Mouse (Mus musculus) heart, adult 2 months (tissue): Measurements from ENCODE around the gene Rimkla. TPM values are rescaled to one million over a fixed set of nuclear protein-coding genes. Genes with fewer than 3 reads are reported as not detected.
A peak's percentile ranks its signal among the peaks of the same experiment; 100 is the strongest.

Source experiments
- DNase-seq, 2 experiments: peaks; one replicate each; pipeline ENCODE4 v3.0.0; 2021
- H3K27ac ChIP-seq: fragments of 200-600 bp; 2 replicates; pipeline ENCODE4 v1.8.1; 2022
- H3K27me3 ChIP-seq: fragments of 200-500 bp; 2 replicates; pipeline ENCODE4 v1.6.1; 2012; ENCODE audit warnings: mild to moderate bottlenecking, low read length, inconsistent platforms, mixed read lengths; ENCODE audit not compliant: control insufficient read depth, insufficient read depth
- H3K36me3 ChIP-seq: fragments of 200-500 bp; 2 replicates; pipeline ENCODE4 v1.6.1; 2012; ENCODE audit warnings: low read length, inconsistent platforms; ENCODE audit not compliant: control insufficient read depth, insufficient read depth
- H3K4me1 ChIP-seq: fragments of 200-500 bp; 2 replicates; pipeline ENCODE4 v1.6.1; 2011; ENCODE audit warnings: low read length; ENCODE audit not compliant: control insufficient read depth, insufficient read depth
- H3K4me3 ChIP-seq: fragments of 200-600 bp; 2 replicates; pipeline ENCODE4 v1.8.1; 2022
- H3K79me2 ChIP-seq: fragments of 200-500 bp; replicated peaks from 2 replicates; pipeline ENCODE4 v1.6.1; 2012; ENCODE audit warnings: mild to moderate bottlenecking, inconsistent platforms, low read length, moderate library complexity, mixed read lengths; ENCODE audit not compliant: control insufficient read depth, insufficient read depth
- H3K9ac ChIP-seq: fragments of 200-500 bp; 2 replicates; pipeline ENCODE4 v1.6.1; 2012; ENCODE audit warnings: low read depth, mild to moderate bottlenecking, control low read depth, inconsistent platforms, low read length, mixed read lengths
- CTCF ChIP-seq: fragments of 200-600 bp; IDR thresholded peaks from 2 replicates; pipeline ENCODE4 v1.8.1; 2022; ENCODE audit warnings: antibody characterized with exemption, mild to moderate bottlenecking, moderate library complexity
- EP300 ChIP-seq: fragments of 200-500 bp; IDR thresholded peaks from 2 replicates; pipeline ENCODE4 v1.6.1; 2011; ENCODE audit warnings: low read depth, low read length, control low read depth; ENCODE audit not compliant: insufficient read depth
- POLR2A ChIP-seq: fragments of 200-500 bp; IDR thresholded peaks from 2 replicates; pipeline ENCODE4 v1.6.1; 2011; ENCODE audit warnings: mild to moderate bottlenecking, low read depth, low read length, control low read depth; ENCODE audit not compliant: insufficient read depth
- WGBS: fragments of 180-500 bp; shearing (Covaris S2); methylation state at CpG from one replicate; pipeline ENCODE4 v1.1.7; 2018; 5-methylcytosine and 5-hydroxymethylcytosine counted together
- intact Hi-C: fragments of 180-260 bp; cut with DNase I; formaldehyde crosslinking; loops from one replicate; pipeline ENCODE4 v1.15.1; 2025
- polyA plus RNA-seq: library from polyadenylated mRNA; depleted of rRNA; stranded (reverse); fragments of >200 nt; gene quantifications from 2 replicates; pipeline ENCODE4 v1.2.3, GENCODE M21; 2012
- total RNA-seq, 2 experiments: library from RNA; stranded (reverse); gene quantifications; 2 replicates each; pipeline ENCODE4 v1.2.3; 2021

The Rimkla gene
- total and polyA plus RNA-seq, 3 experiments: 0.66 to 1.1 (median 0.70) TPM

GRCm38 (mm10) chr4:119535103-119535502, 42.7 kb upstream of the Rimkla start:
- Histone ChIP-seq H3K79me2 (no peaks in the 10 kb centered on the region; the same call in none of the 2 replicates), H3K27ac (no peak overlapping the region), H3K4me1 (peaks cover 4% of the 10 kb centered on the region), H3K27me3 (no peaks in the 10 kb centered on the region), H3K9ac (no peak overlapping the region), H3K36me3 (no peaks in the 10 kb centered on the region), H3K4me3 (no peak overlapping the region)
- no peak for TF ChIP-seq CTCF
- TF ChIP-seq POLR2A: no peak
- TF ChIP-seq EP300: no peak
- WGBS: 49% methylated on average over 4 of the region's 4 CpGs
- intact Hi-C loops: loop anchor here (5.0 kb wide), 2 partner anchors 92 to 288 kb away; no protein-coding TSS in a partner anchor
- no peak for DNase-seq

- Histone ChIP-seq H3K27ac (no peak overlapping the region), H3K79me2 (no peaks in the 10 kb centered on the region), H3K36me3 (no peaks in the 10 kb centered on the region), H3K4me3 (no peak overlapping the region), H3K27me3 (no peaks in the 10 kb centered on the region), H3K9ac (no peak overlapping the region), H3K4me1 (no peaks in the 10 kb centered on the region)
- 87% methylated on average over 2 of the region's 2 CpGs for WGBS
- intact Hi-C loops: loop anchor here (5.0 kb wide), 1 partner anchor 100 kb away; no protein-coding TSS in a partner anchor
- no peak for DNase-seq
- TF ChIP-seq CTCF (peak; percentile 67), POLR2A (no peak)
These were observed 39.4 kb upstream of the Rimkla start for GRCm38 (mm10) chr4:119531813-119532212.

DNA sequence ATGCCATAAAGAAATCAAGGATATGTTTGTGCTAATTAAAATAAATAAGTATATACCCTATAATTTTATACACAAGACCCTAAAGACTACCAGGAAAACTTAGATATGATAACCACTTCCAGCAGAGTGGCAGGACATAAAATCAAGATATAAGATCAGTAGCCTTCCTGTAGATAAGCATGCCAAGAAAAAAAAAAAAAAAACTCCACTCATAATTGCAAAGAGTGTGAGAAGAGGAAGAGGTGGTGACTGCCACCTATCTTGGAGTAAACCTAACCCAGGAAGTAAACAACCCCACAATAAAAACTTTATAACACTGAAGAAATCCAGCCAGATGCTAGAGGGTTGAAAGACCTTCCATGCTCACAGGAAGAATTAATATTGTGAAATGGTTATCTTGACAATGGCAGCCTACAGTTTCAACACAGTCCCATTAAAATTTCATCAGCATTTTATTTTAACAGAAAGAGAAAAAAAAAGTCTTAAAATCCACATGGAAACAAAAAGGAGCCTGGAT, 34.0 kb upstream of the Rimkla start:
- no peak for DNase-seq
- intact Hi-C loops: no loop called here
- no peaks in the 10 kb centered on the region for H3K4me1 ChIP-seq
- TF ChIP-seq CTCF: no peak
- no peak for TF ChIP-seq POLR2A
- TF ChIP-seq EP300: no peak
- H3K4me3 ChIP-seq: no peak overlapping the region
- H3K27me3 ChIP-seq: no peaks in the 10 kb centered on the region
- H3K36me3 ChIP-seq: no peaks in the 10 kb centered on the region
- H3K79me2 ChIP-seq: no peaks in the 10 kb centered on the region
- H3K9ac ChIP-seq: no peak overlapping the region
- H3K27ac ChIP-seq: no peak overlapping the region

DNA sequence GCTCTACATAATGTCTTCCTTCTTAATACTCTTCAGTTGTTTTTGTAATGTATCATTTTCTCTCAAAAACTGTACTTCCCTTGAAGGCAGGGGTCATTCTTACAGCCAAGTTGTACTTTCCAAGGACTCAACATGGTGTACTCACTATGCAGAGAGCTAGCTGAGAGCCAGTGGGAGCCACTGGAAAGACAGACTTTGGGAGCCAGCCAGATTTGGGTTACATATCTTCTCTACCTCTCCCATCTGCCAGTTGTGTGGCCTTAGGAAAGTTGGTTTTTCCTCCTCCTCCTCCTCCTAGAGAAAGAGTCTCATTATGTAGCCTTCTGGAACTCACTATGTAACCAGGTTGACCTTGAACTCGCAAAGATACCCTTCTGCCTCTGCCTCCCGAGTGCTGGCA, 32.0 kb upstream of the Rimkla start:
- no peaks in the 10 kb centered on the region for H3K79me2 ChIP-seq
- H3K27ac ChIP-seq: no peak overlapping the region
- no peaks in the 10 kb centered on the region for H3K36me3 ChIP-seq
- TF ChIP-seq POLR2A (no peak), EP300 (no peak), CTCF (no peak)
- no peak overlapping the region for H3K9ac ChIP-seq
- no peak overlapping the region for H3K4me3 ChIP-seq
- WGBS: 72% methylated on average over 2 of the region's 2 CpGs
- H3K4me1 ChIP-seq: no peaks in the 10 kb centered on the region
- intact Hi-C loops: no loop called here
- no peak for DNase-seq
- no peaks in the 10 kb centered on the region for H3K27me3 ChIP-seq

GRCm38 (mm10) chr4:119524010-119524409, 31.6 kb upstream of the Rimkla start:
- 89% methylated on average over 1 of the region's 1 CpGs for WGBS
- H3K79me2 ChIP-seq: no peaks in the 10 kb centered on the region
- intact Hi-C loops: no loop called here

DNA sequence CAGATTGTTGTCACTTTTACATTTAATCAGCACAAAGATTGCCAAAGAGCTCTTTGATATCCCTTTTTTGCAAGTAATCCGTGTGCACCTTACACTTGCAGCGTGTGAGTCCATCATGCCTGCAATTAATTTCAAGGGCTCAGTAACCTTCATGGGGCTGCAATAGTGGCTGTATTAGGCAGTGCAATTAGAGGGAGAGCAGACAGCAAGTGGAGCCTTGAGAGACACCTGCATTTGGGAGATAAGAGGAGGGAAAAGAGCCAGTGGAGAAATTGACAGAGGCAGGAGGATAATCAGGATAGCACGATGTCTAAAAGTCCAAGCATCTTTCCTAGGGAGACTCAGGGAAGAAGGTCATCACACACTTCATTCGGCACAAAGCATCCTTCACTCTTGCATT, 31.1 kb upstream of the Rimkla start:
- 70% methylated on average over 4 of the region's 4 CpGs for WGBS
- H3K36me3 ChIP-seq: no peaks in the 10 kb centered on the region
- H3K27me3 ChIP-seq: no peaks in the 10 kb centered on the region
- DNase-seq: no peak
- TF ChIP-seq CTCF (no peak), EP300 (no peak), POLR2A (no peak)
- no peaks in the 10 kb centered on the region for H3K4me1 ChIP-seq
- no peak overlapping the region for H3K4me3 ChIP-seq
- intact Hi-C loops: no loop called here
- H3K9ac ChIP-seq: no peak overlapping the region
- no peak overlapping the region for H3K27ac ChIP-seq
- H3K79me2 ChIP-seq: no peaks in the 10 kb centered on the region

More at GRCm38 (mm10) chr4:119524010-119524409, 31.6 kb upstream of the Rimkla start:
- Histone ChIP-seq H3K4me3 (no peak overlapping the region), H3K4me1 (no peaks in the 10 kb centered on the region), H3K27ac (no peak overlapping the region), H3K36me3 (no peaks in the 10 kb centered on the region), H3K27me3 (no peaks in the 10 kb centered on the region), H3K9ac (no peak overlapping the region)
- TF ChIP-seq EP300: no peak
- no peak for TF ChIP-seq CTCF
- no peak for TF ChIP-seq POLR2A
- DNase-seq: no peak
